Mouse (Mus musculus) common myeloid progenitor, adult 5-6 weeks (primary cell): ENCODE measurements at regions not wholly inside any gene's neighbourhood (a gene's known extent, or its start where the extent isn't known, plus 50 kb on each side); places are given as distances from the start of the nearest gene placed in this dataset.

Experiments used
- ATAC-seq: replicated peaks from 2 replicates; pipeline ENCODE4 v1.8.0; 2016; ENCODE audit warnings: low read depth, mild to moderate bottlenecking, moderate TSS enrichment, inconsistent platforms; ENCODE audit not compliant: poor library complexity, severe bottlenecking

- no peak for ATAC-seq
Measured at GRCm38 (mm10) chr13:97705926-97706325, 54.5 kb downstream of the Gm10260 start.

DNA sequence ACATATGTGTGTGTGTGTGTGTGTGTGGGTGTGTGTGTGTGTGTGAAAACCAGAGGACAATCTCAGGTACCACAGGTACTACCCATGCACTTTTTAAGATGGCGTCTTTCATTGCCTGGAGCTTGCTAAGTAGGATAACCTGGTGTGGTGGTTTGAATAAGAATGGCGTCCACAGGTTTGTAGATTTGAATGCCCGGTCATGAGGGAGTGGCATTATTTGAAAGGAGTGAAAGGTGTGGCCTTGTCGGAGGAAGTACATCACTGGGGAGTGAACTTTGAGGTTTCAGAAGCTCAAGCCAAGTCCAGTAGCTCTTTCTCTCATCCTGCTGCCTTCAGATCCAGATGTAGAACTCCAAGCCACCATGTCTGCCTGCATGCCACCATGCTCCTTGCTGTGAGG, 55.9 kb downstream of the Gm10260 start:
- ATAC-seq: no peak

- peak; percentile 65; the same call in 1 of the 2 replicates for ATAC-seq
Measured at GRCm38 (mm10) chr13:97698967-97699366, 61.5 kb downstream of the Gm10260 start.

- no peak for ATAC-seq
Measured at GRCm38 (mm10) chr13:97698317-97698716, 62.1 kb downstream of the Gm10260 start.

DNA sequence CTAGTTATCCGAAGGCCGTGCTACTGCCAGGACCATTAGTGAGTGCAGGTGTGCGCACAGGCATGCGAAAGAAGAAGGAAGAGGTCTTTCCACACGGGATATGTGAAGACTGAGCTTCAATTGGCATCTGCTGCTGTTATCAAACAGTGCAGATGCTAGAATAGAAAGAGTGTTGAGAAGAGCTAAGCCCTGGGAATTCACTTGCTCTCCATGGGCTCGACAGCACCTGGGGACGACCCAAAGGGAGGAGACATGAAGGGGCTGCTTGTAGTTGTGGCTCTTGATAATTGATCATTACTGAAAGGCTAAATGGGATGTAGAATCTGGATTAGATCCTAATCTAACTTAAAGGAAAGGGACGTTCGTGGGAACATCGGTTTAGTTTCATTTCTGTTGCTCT, 63.2 kb downstream of the Gm10260 start:
- ATAC-seq: no peak

- ATAC-seq: no peak
Measured at GRCm38 (mm10) chr13:97695022-97695421, 65.4 kb downstream of the Gm10260 start.

DNA sequence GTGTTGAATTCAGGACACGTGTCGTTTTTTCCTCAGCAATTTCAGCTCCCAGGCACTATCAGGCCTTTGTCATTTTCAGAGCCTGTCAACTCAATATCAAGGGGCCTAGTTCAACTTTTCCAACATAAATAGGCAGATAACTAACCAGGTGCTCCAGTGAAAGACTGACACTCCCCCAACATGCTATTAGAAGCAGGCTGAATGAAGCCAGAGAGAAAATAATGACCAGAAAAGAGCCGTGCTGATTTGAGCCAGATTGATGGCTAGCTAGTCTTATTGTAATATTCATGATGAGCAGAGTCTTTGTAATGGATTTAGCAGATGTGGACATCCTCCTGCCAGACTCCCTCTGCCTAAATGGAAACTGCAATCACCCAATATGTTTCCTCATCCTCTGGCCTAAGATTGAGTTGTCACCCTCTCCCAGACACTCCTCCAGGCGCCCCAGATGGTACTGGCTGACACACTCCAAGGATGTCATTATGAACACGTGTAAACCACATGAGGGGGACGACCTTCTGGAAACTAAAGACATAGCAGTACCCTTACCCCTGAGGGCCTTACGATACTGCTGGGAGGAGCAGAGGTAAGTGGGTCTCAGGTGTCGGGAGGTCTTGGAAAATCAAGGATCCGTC, 66.0 kb downstream of the Gm10260 start:
- no peak for ATAC-seq

DNA sequence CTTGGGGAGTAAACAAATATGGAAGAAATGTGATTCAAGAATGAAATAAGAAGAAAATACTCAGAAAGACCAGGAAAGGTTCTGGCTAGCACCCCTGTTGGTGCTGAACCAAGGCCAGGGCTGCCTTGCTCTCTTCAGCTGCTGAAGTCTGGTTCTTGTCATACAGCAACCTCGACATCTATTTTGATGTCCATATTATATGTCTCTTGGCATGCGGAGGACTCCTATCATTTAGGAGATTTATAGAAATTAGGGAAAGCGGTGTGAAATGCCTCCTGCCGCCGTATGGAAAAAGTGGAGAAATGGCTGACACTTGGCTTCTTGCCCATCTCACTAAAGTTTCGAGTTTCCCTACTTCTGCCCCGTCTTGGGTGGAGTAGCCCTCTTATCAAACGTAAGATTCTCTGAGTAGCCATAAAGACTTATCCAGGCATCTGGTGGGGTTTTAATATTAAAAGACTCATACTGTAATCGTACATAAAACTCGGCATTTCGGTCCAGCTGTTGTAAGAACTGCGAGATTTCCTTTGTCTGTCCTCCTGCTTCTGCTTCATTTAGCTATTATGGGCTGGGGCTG, 72.0 kb downstream of the Gm10260 start:
- no peak for ATAC-seq

DNA sequence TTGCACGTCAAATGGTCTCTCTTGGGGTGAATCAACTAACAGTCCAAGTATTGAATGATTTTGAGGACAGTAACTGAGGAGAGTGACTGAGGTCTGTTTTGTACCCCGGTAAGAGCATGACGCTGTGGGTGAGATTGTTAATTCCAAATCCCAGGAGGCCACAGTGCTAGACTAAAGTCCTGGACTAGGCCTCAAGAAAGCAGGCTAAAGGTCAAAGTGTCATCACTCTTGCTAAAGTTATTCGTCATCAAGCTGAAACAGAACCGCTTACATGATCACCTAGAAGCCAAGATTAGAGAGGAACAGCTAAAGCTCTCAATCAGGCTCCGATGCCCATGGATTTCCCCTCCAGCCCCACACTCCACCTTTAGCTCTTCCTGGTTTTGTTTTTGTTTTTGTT, 76.6 kb downstream of the Gm10260 start:
- no peak for ATAC-seq

GRCm38 (mm10) chr13:97681228-97681987, 79.0 kb downstream of the Gm10260 start:
- ATAC-seq: no peak

DNA sequence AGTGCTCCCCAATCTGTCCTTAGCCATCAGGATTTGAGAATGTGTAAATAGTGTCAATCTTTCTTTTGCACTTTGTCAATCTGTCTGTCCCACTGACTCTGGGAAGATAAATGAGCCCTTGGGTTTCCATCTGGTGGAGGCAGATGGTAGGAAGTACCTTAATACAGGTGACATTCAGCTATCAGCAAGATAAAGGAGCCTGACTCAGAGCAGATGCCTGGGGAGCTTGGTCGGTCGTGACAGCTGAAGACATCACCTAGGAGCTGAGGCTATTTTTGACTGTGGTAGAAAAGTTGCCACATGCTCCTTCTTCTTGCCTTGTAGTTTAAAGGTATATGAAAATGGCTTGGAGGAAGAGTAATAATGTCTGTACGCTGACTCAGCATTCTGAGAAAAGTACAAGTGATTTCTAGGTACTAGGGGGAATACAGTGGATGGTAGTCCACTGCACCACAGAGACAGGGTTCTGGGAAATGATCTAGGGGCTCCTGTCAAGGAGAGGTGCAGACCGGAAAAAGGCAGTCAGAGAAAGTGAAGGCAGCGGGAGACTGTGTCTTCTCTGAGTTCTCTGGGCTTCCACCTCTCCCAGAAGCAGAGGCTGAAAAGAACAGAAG, 80.0 kb downstream of the Gm10260 start:
- ATAC-seq: no peak

GRCm38 (mm10) chr13:97678991-97679390, 81.4 kb downstream of the Gm10260 start:
- ATAC-seq: no peak

- ATAC-seq: no peak
Measured at GRCm38 (mm10) chr13:97676536-97677048, 83.8 kb downstream of the Gm10260 start.

DNA sequence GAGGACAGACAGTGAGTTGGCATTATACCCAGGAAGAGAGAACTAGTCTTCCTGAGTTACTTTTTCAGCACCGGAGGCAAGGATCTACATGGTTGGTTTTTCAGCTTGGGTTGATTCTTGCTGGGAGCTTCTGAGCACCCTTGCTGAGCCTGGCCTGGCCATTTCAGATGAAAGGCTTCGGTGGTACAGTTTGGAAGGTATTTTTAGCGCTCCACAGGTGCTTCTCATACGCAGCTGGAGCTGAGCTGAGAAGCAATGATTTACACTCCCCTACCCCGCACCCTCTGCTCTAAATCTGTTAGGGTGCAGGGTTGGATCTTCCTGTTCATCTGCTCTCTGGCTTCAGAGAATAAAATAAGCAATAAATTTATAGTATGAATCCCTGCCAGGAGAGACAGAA, 87.3 kb downstream of the Gm10260 start:
- ATAC-seq: no peak

GRCm38 (mm10) chr13:97672038-97672675, 88.3 kb downstream of the Gm10260 start:
- peak; percentile 83 for ATAC-seq

DNA sequence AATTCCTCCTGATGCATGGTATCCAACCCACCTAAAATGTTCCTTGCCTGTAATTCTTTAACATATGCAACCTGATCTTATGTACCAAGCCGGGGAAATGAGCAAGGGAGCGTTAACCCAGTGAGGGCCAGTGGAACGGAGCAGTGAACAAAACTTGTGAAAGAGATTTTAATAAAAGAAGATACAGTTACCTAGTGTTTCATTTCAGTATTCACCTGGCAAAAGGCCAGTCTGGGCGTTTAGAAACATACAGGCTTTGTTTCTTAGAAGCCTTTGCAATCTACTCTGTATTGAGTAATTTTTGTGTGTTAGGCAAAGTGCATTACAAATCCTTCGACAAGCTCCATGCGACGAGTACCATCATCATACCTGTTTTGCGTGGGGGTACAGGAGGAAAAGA, 91.1 kb downstream of the Gm10260 start:
- ATAC-seq: no peak

DNA sequence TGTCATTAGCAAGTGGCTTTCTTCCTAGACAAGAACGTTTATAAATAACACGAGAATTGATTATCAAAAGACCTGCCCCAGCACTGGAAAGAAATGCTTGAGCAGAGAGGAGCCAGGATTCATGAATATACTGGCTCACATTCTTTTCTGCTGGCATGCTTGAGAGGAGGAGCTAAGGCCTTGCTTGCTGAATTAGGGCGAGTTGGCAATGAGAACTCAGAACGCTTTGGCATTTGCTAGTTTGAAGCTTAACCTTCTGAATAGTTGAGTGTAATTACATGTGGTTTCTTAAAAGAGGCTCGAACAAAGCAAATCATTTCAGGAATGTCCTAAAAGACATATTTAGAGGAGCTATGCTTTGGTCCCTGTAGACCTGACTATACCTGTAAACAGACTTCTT, 91.5 kb downstream of the Gm10260 start:
- no peak for ATAC-seq

GRCm38 (mm10) chr13:97667313-97667712, 93.1 kb downstream of the Gm10260 start:
- no peak for ATAC-seq

- ATAC-seq: no peak
Measured at GRCm38 (mm10) chr13:97666761-97667160, 93.7 kb downstream of the Gm10260 start.

DNA sequence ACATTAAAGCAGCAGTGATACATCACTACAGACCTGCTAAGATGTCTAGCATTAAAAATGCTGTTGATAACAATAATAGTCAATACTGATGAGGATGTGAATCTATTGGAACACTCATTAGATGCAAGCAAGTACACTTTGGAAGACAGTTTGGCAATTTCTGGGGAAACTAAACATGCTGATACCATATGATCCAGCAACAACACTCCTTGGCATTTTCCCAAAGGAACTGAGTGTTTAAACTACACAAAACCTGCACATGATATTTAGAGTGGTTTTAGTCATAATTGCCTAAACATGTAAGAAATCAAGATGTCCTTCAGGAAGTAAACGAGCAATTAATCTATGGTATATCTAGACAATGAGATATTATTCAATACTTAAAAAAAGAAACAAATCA, 95.2 kb downstream of the Gm10260 start:
- ATAC-seq: no peak
